Mouse (Mus musculus) testis, adult 2 months (tissue): ENCODE measurements around the gene Cdc20b.

Source experiments
- CTCF ChIP-seq: fragments of 200-500 bp; IDR thresholded peaks from 2 replicates; pipeline ENCODE4 v1.5.1; 2012; ENCODE audit warnings: low read depth, mild to moderate bottlenecking, inconsistent platforms, low read length, moderate library complexity; ENCODE audit not compliant: control insufficient read depth, insufficient read depth, insufficient replicate concordance
- POLR2A ChIP-seq: fragments of 200-500 bp; IDR thresholded peaks from 2 replicates; pipeline ENCODE4 v1.6.1; 2012; ENCODE audit warnings: low read depth, mild to moderate bottlenecking, inconsistent platforms, low read length, moderate library complexity; ENCODE audit not compliant: control insufficient read depth

- TF ChIP-seq CTCF (no peak), POLR2A (no peak)
Observed at GRCm38 (mm10) chr13:112996407-112996806, 38.5 kb upstream of the Cdc20b start.
